Mouse (Mus musculus) right cerebral cortex, adult 2 months (tissue): ENCODE data around the gene Ccdc136.

ENCODE experiments used
- DNase-seq, 2 experiments: peaks; one replicate each; pipeline ENCODE4 v3.0.0; 2021 to 2022; ENCODE audit warnings: low spot score in 2 of 2

Gene Ccdc136

DNA sequence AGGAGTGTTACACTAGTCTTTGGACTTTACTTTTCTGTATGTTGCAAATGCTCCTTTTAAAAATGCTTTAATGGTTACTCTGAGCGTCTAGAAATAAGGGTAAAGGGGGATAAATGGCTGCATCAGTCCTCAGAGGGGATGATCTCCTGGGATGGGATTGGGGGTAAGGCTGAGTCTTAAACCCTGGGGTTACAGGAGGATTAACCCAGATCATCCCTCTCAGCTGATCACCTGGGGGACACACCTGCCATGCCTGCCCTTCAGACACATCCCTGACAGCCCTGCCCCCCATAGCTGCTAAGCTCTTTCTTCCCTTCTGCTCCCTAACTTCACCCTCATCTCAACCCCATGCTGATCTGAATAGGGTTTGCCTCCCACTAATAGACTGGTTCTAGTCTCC, 1.8 kb upstream of the Ccdc136 start:
- DNase-seq: no peak

DNA sequence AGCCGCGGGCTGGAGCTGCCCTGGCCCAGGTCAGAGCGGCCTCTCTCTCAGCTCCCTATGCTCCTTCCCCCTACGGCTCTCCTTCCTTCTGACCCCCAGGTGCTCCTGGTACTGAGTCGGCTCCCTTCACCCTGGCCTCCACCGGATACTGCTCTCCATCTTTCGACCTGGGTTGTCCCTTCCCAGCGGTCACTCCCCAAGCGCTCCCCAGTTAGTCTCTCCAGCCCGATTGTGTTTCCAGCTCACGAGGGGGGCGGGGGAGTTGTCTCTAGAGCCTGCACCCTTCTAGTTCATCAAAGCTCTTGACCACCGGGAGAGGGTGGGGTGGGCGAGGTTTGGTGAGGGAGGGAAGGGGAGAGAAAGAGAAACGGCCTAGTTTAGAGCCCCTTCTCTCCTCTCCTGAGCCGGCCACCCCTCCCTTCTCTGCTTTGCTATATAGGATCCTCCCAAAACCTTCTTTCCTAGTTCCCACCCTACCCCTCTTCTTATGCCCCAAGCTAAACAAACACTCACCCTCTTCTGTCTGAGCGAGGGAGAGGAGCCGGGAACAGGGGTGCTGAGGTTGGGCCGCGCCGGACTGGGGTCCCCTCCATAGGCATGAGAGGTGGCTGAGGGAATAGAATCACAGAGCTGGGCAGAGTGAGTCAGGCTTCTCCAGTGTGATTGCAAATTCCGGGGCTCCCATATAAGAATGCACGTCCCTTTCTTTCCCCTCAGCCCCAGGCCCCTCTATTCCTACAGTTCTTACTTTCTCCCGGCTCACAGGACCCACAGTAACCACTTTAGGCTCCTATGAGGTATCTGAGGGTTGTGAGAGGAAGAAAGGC, 818 bp downstream of the Ccdc136 start:
- DNase-seq: no peak

GRCm38 (mm10) chr6:29397575-29397974, 1.5 kb downstream of the Ccdc136 start:
- peak; percentile 31 to 37 for DNase-seq

DNA sequence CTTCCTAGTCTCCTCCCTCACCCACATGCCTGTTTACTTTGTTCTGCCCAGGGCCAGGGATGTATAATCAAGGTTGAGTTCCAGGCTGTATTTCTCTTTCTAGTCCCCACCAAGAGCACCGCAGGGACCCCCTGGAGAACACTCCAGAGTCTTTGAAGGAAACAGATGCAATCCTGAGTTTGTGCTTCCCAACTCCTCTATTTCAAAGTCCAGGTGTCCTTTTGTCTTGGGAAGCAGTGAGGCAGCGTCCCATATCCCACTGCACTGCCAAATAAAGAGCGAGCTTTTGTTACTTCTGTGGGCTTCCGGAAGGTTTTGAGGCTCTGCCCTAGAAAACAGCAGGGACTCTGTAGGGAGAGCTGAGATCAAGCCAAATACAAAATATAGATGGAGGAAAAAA, 3.7 kb downstream of the Ccdc136 start:
- no peak for DNase-seq

- DNase-seq: no peak
Observed at GRCm38 (mm10) chr6:29402693-29403342, 6.7 kb downstream of the Ccdc136 start.

DNA sequence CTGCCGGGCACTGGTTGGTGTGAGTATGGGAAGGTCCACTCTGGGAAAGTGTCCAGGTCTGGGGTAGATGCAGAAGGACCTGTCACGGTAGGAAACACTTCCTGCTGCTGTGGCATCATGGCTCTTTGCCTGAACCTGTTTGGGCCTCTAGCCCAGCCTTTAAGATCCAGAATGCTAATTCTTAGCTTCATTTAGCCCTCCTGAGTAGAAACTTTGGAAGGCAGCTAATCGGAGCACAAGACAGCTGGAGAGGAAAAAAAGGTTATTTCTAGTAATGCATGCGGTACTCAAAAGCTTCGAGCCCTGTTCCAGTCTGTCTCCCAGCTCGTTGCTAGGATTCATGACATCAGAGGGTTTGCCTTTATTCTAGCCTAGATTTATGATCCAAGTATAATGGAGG, 10.3 kb downstream of the Ccdc136 start:
- DNase-seq: peak in 1 of 2 experiments; percentile 37

GRCm38 (mm10) chr6:29415446-29415845, 19.3 kb downstream of the Ccdc136 start:
- no peak for DNase-seq

- DNase-seq: no peak
Observed at GRCm38 (mm10) chr6:29420596-29420995, 24.5 kb downstream of the Ccdc136 start.

DNA sequence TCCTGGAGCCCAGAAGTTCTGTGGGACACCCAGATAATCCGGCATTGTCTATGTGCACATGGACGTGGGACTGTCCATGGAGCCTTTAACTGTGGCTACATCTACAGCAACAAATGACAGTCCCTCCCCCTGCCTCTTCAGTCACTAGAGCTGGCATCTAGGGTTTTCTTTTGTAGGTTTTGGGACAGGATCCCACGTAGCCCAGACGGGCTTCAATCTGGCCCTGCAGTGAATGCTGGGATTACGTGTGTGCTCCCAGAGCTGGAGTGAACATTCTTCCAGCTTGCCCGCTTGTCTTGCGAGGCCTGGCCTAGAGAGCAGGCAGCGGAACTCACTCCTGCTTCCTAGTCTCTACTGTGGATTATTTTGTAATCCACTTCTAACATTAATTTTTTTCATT, 29.0 kb downstream of the Ccdc136 start:
- no peak for DNase-seq

GRCm38 (mm10) chr6:29426331-29426730, 30.2 kb downstream of the Ccdc136 start:
- no peak for DNase-seq

DNA sequence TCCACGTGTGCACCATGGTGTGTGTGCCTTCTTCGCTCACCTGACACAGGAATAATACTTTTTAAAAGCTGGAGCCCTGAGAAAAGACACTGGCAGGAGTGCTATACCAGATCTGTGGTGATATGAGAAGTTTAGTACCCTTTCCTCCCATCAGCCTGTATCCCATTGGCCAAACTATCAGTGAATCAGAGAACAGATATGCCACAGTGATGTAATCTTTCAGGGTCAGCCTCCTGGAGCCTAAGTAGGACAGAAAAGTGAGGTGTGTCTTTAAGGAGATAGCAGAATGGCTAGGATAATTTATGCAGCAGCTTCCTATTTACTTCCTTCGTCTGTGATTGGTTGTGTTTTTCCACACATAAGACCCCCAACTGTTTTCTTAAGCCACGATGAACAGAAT, 32.1 kb downstream of the Ccdc136 start:
- no peak for DNase-seq

GRCm38 (mm10) chr6:29430681-29431420, 34.7 kb downstream of the Ccdc136 start:
- no peak for DNase-seq

DNA sequence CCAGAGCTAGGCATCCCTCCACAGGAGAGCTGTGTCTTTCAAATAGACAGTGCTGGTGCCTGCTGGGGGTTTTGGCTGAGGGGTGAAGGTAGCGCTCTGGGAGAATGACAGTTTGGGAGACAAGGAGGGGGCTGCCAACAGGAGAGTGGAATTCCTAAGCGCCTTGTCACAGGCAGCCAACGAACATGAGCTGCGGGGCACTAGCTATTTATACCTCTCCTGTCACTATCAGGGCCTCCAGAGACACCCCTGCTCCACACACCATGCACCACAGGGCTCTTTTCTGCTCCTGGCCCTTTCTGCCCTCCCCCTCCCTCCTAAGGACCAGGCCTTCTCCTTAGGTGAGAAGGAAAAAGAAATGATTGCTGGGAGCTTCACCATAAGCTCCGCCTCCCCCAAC, 35.4 kb downstream of the Ccdc136 start:
- no peak for DNase-seq

DNA sequence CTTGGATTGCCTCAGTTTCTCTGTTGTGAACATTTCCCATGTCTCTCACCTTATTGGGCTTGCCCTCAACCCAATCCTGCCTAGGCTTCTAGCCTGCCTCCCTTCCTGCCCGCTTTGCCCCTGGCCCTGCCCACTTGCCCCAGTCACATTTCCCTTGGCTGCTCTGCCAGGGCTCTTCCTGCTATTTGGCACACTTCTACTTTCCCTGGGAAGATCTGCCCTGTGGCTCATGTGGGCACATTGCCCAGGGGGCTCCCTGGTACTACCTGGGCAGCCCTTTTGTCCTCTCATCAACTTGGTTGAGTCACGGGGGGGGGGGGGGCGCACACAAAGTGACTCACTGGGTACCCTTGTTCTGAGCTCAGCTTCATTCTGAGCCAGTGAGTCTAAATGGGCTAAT, 36.0 kb downstream of the Ccdc136 start:
- no peak for DNase-seq

- DNase-seq: no peak
Observed at GRCm38 (mm10) chr6:29432676-29433037, 36.5 kb downstream of the Ccdc136 start.

GRCm38 (mm10) chr6:29433038-29433803, 37.1 kb downstream of the Ccdc136 start, which contains the start of gene Flnc:
Flnc (plus strand) TSS chr6:29433256.
- peak in 1 of 2 experiments; percentile 17 for DNase-seq

DNA sequence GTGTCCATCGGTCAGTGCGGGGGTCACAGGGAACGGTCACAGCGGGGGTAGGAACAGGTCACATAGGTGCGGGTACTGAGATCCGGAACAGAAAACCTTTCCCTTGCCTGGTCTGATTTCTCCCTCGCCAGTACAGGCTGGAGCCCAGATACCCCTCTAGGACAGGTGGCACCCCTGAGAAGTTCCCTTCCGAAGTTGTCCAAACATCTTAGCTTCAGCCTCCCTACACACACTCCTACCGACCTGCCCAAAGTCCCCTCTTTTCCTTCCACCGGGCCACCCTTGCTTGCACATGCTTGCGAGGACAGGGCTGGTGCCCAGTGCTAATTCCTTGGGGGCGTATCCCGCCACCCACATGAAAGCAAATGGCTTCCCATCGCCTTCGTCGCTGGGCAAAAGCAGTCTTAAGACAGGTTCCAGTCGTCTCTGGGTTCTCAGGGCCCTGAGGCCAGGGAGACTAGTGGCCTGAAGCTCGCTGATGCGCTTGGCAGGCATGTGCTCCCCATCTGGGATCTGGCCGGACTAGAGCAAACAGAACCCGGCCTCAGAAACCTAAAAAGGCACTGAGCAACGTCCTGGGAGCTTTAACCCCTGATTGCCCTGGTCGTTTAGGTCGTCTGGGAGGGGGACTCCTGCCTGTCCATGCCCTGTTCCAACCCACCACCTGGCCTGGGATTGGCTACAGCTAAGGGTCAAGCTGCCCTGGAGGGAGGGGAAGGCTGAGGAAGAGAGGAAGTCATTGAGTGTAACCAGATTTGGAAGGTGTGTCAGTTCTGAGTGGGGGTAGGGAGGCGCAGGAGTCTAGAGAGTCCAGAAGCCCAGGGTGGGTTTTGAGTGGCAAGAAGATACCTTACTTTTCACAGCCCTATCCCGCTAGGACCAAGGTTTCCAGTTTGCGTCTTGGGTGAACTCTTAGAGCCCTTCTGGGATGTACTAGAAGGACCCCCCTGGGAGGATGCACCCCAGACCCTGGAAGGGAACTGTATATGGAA, 38.0 kb downstream of the Ccdc136 start:
- DNase-seq: no peak

- no peak for DNase-seq
Observed at GRCm38 (mm10) chr6:29434911-29435691, 39.0 kb downstream of the Ccdc136 start.

GRCm38 (mm10) chr6:29435940-29436451, 39.9 kb downstream of the Ccdc136 start:
- DNase-seq: no peak
